Mouse (Mus musculus) splenic B cell, adult 2 months (primary cell): ENCODE results near the gene Lars2.
"Not testable (repeated sequence)": the region's sequence is repeated elsewhere in the genome, so short reads cannot be mapped to it uniquely, and the experiment has no call there.

Experiments used
- DNase-seq: peaks from one replicate; pipeline ENCODE4 v3.0.0-alpha.2; 2011; ENCODE audit warnings: low read depth, low spot score
- H3K27me3 ChIP-seq: 2 replicates; pipeline ENCODE4 v1.6.1; 2012; ENCODE audit warnings: mild to moderate bottlenecking, low read length, moderate library complexity, mixed read lengths; ENCODE audit not compliant: control insufficient read depth, poor library complexity, insufficient read depth, severe bottlenecking
- H3K36me3 ChIP-seq: 2 replicates; pipeline ENCODE4 v1.6.1; 2012; ENCODE audit warnings: mild to moderate bottlenecking, low read length, moderate library complexity, mixed read lengths; ENCODE audit not compliant: control insufficient read depth, poor library complexity, insufficient read depth, severe bottlenecking

Lars2 gene

GRCm38 (mm10) chr9:123438223-123438622 lies 71.5 kb downstream of the Lars2 start:
- peaks cover 3% of the 10 kb centered on the region; the same call in 1 of the 2 replicates for H3K36me3 ChIP-seq
- DNase-seq: no peak
- no peaks in the 10 kb centered on the region for H3K27me3 ChIP-seq

- DNase-seq: no peak
- H3K36me3 ChIP-seq: 0 out of 2 replicates have a peak, but pooled peaks cover 3% of the 10 kb centered on the region
- H3K27me3 ChIP-seq: no peaks in the 10 kb centered on the region
Observed at GRCm38 (mm10) chr9:123440230-123441058, 73.7 kb downstream of the Lars2 start.

DNA sequence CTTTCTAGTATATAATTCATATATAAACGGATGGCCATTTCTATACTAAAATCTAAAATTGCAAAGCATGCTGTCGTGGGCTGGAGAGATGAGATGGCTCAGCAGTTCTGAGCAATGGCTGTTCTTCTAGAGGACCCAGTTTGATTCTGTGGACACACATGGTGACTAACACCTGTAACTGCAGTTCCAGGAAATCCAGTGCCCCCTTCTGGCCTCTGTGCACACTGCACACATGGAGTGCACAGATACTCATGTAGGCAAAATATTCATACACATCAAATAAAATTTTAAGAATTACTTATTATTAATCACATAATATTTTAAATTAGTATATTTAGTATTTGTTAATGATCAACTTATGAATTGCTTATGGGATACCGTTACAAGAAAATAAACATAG lies 80.4 kb downstream of the Lars2 start:
- DNase-seq: peak; percentile 33
- not testable (repeated sequence) for H3K36me3 ChIP-seq, H3K27me3 ChIP-seq

GRCm38 (mm10) chr9:123448594-123448993 lies 81.9 kb downstream of the Lars2 start:
- no peaks in the 10 kb centered on the region for H3K36me3 ChIP-seq
- no peak for DNase-seq
- no peaks in the 10 kb centered on the region for H3K27me3 ChIP-seq

DNA sequence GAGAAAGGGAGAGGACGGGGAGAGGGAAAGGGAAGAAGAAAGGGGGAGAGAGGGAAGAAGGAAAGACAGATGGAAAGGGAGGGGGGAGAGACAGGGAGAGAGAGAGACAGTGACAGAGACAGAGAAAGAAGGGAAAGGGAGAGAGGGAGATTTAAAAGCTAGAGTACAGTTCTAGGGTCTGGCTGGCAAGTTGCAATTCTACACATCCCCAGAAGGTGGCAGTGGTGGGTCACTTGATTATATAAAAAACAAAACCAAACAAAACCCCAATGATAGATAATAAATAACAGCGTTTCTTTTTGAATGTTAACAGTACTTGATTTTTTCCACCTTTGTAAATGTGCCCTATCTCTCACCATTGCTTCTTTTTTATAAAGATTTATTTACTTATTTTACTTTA lies 83.4 kb downstream of the Lars2 start:
- peak; percentile 76 for DNase-seq
- H3K27me3 ChIP-seq: no peaks in the 10 kb centered on the region
- H3K36me3 ChIP-seq: no peaks in the 10 kb centered on the region; the same call in none of the 2 replicates

- no peak for DNase-seq
- no peaks in the 10 kb centered on the region; the same call in none of the 2 replicates for H3K36me3 ChIP-seq
- H3K27me3 ChIP-seq: no peaks in the 10 kb centered on the region
Observed at GRCm38 (mm10) chr9:123451772-123452171, 85.0 kb downstream of the Lars2 start.

GRCm38 (mm10) chr9:123456634-123457602 lies 90.2 kb downstream of the Lars2 start:
- Histone ChIP-seq H3K27me3 (no peaks in the 10 kb centered on the region), H3K36me3 (no peaks in the 10 kb centered on the region; the same call in none of the 2 replicates)
- DNase-seq: no peak

DNA sequence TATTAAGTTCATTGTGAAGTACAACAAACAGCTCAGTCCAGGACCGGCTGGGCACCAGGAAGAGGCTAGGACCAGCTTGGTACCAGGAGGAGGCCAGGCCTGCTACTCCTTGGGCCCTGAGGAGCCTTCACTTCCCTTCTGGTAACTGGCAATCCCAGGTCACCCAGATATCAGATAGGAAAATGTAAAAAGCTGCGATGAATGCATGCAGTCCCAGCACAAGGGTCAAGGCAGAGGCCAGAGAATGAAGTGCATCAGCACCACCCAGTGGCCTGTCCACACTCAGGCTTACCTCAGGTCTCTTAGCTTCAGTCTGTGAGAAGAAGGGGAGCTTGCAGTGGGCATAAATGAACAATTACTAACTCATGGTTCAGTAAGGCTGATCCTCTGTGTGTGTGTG lies 90.9 kb downstream of the Lars2 start:
- Histone ChIP-seq H3K27me3 (no peaks in the 10 kb centered on the region), H3K36me3 (no peaks in the 10 kb centered on the region; the same call in none of the 2 replicates)
- DNase-seq: no peak

DNA sequence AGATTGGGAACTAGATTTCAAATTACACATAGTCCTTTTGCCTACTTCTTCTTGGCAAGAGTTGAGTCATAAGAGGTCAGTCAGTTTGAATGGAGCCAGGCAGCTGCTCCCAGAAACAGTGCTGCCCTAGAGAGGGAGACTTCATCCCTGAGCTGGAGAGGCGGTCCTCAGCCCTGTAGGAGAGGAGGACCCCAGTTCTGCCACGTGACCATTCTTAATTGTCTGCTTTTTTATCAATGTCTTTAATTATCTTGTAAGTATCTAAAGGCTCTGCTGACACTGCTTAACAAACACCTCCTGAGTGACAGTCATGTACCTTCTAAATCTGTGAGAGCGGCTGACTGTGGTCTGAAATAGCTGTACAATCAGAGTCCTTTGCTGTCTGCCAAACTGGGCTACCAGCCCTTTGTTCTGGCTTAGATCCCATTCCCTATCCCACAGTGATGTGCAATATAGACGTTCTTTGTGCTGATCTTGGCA lies 100.5 kb downstream of the Lars2 start:
- Histone ChIP-seq H3K36me3 (no peaks in the 10 kb centered on the region), H3K27me3 (no peaks in the 10 kb centered on the region)
- no peak for DNase-seq

DNA sequence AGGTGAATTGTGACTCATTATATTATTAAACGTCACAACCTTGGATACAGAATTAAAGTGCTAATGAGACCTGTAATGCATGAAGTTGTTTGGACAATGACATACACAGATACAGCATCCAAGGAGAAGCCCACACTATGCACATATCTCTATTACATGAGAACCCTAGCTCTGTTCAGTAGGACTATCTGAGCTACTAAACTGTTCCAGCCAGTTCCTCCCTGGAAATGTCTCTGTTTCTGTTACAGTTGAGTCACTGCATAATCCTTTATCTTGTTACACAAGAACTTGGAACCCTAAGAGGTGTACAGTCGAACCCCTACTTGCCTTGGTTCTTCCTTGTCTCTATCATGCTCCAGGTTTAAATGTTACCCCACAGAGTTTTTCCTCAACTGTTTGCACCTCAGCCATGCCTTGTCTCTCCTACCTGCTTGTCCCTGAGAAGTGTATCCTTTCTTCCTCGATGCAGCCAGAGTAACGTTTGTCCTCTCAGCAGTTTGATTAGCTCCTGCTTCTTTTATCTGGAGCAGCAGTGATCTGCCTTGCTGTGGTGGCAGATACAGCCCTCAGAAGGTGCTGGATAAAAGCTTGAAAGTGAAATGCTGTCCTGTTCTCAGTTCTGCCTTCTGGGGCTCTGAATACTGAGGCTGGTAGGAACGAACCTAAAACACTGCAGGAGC lies 101.8 kb downstream of the Lars2 start:
- H3K36me3 ChIP-seq: no peaks in the 10 kb centered on the region
- DNase-seq: no peak
- H3K27me3 ChIP-seq: no peaks in the 10 kb centered on the region

DNA sequence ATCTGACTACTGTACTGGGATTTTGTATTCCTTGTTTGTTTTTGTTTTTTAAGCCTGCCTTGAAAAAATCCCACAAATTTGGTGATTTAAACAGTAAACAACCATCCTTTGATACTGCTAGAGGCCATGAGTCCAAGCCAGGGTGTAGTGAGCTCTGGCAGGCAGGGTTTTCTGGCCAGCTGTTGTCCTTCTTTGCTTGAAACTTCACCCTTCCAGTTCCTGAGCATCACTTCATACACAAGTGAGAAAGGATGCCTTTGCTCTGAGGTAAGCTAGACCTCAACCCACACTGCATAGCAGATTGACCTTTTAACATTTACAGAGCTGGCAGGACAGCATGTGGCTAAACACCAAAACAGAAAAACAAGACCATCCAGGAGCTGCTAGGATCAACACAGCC lies 102.4 kb downstream of the Lars2 start:
- H3K36me3 ChIP-seq: no peaks in the 10 kb centered on the region
- no peaks in the 10 kb centered on the region for H3K27me3 ChIP-seq
- DNase-seq: no peak

GRCm38 (mm10) chr9:123473377-123473776 lies 106.7 kb downstream of the Lars2 start:
- no peak for DNase-seq
- Histone ChIP-seq H3K36me3 (no peaks in the 10 kb centered on the region), H3K27me3 (no peaks in the 10 kb centered on the region)

- no peak for DNase-seq
- H3K36me3 ChIP-seq: no peaks in the 10 kb centered on the region
- H3K27me3 ChIP-seq: no peaks in the 10 kb centered on the region
Observed at GRCm38 (mm10) chr9:123475569-123475968, 108.8 kb downstream of the Lars2 start.

- H3K36me3 ChIP-seq: peaks cover 2% of the 10 kb centered on the region; the same call in 1 of the 2 replicates
- no peaks in the 10 kb centered on the region for H3K27me3 ChIP-seq
- no peak for DNase-seq
Observed at GRCm38 (mm10) chr9:123478031-123478585, 111.4 kb downstream of the Lars2 start.
